Comparison of ENCODE assay signal across 15 mouse cellular contexts in genomic region chrX:77666911-77667310, GRCm38 (mm10).
DNase-seq lines count a peak whose midpoint lies in the region.
"Had no signal": no experiment of that assay in that cellular context is flagged by ENCODE, and none has a peak within 500 bp of the region (broad histone marks: within the 10 kb centered on the region; RNA-seq: fewer than 3 reads in every experiment).

No protein-coding gene starts in this region.

- DNase-seq in heart, postnatal 4 days, result peak; percentile 22
- DNase-seq in heart, adult 8-10 months (ENCODE audit: low spot score), result no peak
- DNase-seq in ovary, postnatal 36 days (ENCODE audit: low spot score), result peak; percentile 20
- DNase-seq in ovary, postnatal 14 days (ENCODE audit: low spot score), result no peak
- peak; percentile 83 for DNase-seq in cerebellum, postnatal 10 days
- DNase-seq in layer of hippocampus, postnatal 36 days, result no peak
- no peak for DNase-seq in kidney, postnatal 25 days
- DNase-seq in thymus, postnatal 0 days (ENCODE audit: low spot score), result no peak
- DNase-seq: adrenal gland, adult 2 months; forebrain, postnatal 0 days; kidney, adult 9 months; kidney, postnatal 4 days; layer of hippocampus, adult 9-11 months; right cerebral cortex, postnatal 14 days; thymus, postnatal 14 days had no signal

Comparison
In these comparisons a context has a peak if more than half of its experiments do, and no peak if none do; other contexts are left out.
1. DNase-seq: peak in heart, postnatal 4 days (single experiment), ovary, postnatal 36 days (single experiment) and cerebellum, postnatal 10 days (2 of 2); none in heart, adult 8-10 months (single experiment), ovary, postnatal 14 days (single experiment), layer of hippocampus, postnatal 36 days (0 of 2), kidney, postnatal 25 days (0 of 2) and thymus, postnatal 0 days (single experiment).